Mouse (Mus musculus): ENCODE data around the gene Magea6.
"Not testable (repeated sequence)": the region's sequence is repeated elsewhere in the genome, so short reads cannot be mapped to it uniquely, and the experiment has no call there.

The Magea6 gene

GRCm38 (mm10) chrX:154935887-154936286 lies at the start of gene Magea6:
Magea6 (minus strand) TSS chrX:154935987.
- DNase-seq: not testable (repeated sequence)

- DNase-seq: not testable (repeated sequence)
These were observed 13.6 kb upstream of the Magea6 start, which contains the start of gene Magea3 for GRCm38 (mm10) chrX:154949405-154949804. Magea3 (minus strand) TSS chrX:154949505.

- DNase-seq: not testable (repeated sequence)
These were observed 45.6 kb downstream of the Magea6 start, which contains the start of gene Cldn34b1 for GRCm38 (mm10) chrX:154890167-154890566. Cldn34b1 (minus strand) TSS chrX:154890267.
